ENCODE assay signal across 8 mouse cellular contexts in the genomic region with DNA sequence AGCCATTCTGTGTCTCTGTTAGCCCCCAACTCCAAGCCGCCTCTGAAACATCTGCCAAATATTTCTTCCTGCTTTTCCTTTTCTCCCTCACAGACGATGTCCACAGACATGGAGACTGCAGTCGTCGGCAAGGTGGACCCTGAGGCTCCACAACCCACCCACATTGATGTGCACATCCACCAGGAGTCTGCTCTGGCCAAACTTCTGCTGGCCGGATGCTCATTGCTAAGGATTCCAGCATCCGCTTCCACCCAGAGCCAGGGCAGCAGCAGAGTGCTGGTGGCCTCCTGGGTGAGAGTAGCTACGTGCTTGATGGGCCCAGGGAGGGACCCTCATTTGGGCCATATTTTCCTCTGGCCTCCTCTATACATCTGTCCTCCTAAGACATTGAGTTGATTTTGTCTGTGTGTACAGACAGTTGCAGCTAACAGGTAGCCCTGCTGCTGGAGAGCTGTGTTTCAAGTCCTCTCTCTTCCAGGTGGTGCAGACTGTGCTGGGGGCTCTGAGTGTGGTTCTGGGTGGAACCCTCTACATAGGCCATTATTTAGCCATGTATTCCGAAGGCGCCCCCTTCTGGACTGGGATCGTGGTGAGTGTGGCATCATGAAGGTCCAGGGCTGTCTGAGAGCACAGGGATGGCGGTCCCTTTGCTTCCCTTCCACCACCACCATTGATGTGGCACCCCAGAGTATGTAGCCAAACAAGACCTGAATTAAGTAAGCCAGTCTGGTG. TPM values are rescaled to one million over a fixed set of nuclear protein-coding genes. Genes with fewer than 3 reads are reported as not detected.
DNase-seq lines count a peak whose midpoint lies in the region; ATAC-seq and TF ChIP-seq lines count a peak whose summit lies in the region.

No protein-coding gene starts in this region.

- H3K9me3 ChIP-seq in forebrain, embryonic 10.5 days, result no peaks in the 10 kb centered on the region
- no peaks in the 10 kb centered on the region for H3K9me3 ChIP-seq in forebrain, embryonic 16.5 days (ENCODE audit: control insufficient read depth, low read length)
- no peaks in the 10 kb centered on the region for H3K9me3 ChIP-seq in heart, embryonic 13.5 days
- no peaks in the 10 kb centered on the region for H3K9me3 ChIP-seq in kidney, postnatal 0 days (replicated peaks; ENCODE audit: low read length)

- H3K4me1 ChIP-seq in forebrain, embryonic 10.5 days, result peaks cover 30% of the 10 kb centered on the region
- H3K4me1 ChIP-seq in forebrain, embryonic 16.5 days (replicated peaks; ENCODE audit: control insufficient read depth, insufficient read depth, low read length), result peaks cover 36% of the 10 kb centered on the region
- peaks cover 45% of the 10 kb centered on the region for H3K4me1 ChIP-seq in heart, embryonic 13.5 days
- peaks cover 28% of the 10 kb centered on the region for H3K4me1 ChIP-seq in kidney, postnatal 0 days (replicated peaks; ENCODE audit: insufficient read depth, low read length)

- H3K36me3 ChIP-seq in forebrain, embryonic 10.5 days (replicated peaks), result no peaks in the 10 kb centered on the region
- H3K36me3 ChIP-seq in forebrain, embryonic 16.5 days (ENCODE audit: control insufficient read depth, insufficient read depth), result no peaks in the 10 kb centered on the region
- H3K36me3 ChIP-seq in heart, embryonic 13.5 days, result peaks cover 52% of the 10 kb centered on the region
- peaks cover 27% of the 10 kb centered on the region for H3K36me3 ChIP-seq in kidney, postnatal 0 days (ENCODE audit: insufficient read depth, low read length)

- H3K27ac ChIP-seq in forebrain, embryonic 10.5 days, result 0 out of 2 replicates have a peak overlapping the region, but pooled peaks have one; percentile 80
- H3K27ac ChIP-seq in forebrain, embryonic 16.5 days (ENCODE audit: low read length), result no peak overlapping the region
- H3K27ac ChIP-seq in heart, embryonic 13.5 days (replicated peaks), result peak overlapping the region; percentile 96
- H3K27ac ChIP-seq in kidney, postnatal 0 days, result peak overlapping the region; percentile 92

- peak; percentile 55 for TF ChIP-seq CTCF in kidney, postnatal 0 days (IDR thresholded peaks at IDR 0.05; ENCODE audit: low read depth)

- DNase-seq in forebrain, embryonic 10.5 days (ENCODE audit: extremely low spot score, low spot score), result no peak
- peak; percentile 47 for DNase-seq in adipocyte (ENCODE audit: low spot score)
- no peak for DNase-seq in kidney, postnatal 0 days (ENCODE audit: low spot score)
- peak; percentile 78 for DNase-seq in lung, postnatal 14 days
- peak; percentile 29 for DNase-seq in thymus, postnatal 0 days (ENCODE audit: low spot score)
- no peak for DNase-seq in embryo, embryonic 10 days (ENCODE audit: low spot score)

- no peak for ATAC-seq in forebrain, embryonic 16.5 days
- ATAC-seq in heart, embryonic 13.5 days (ENCODE audit: extremely low read depth, insufficient number of reproducible peaks, low FRiP score, low TSS enrichment), result no peak
- no peak for ATAC-seq in kidney, postnatal 0 days (replicated peaks; ENCODE audit: low FRiP score, low read depth)

- H3K4me2 ChIP-seq in forebrain, embryonic 16.5 days (ENCODE audit: low read length), result no peak overlapping the region; the same call in 1 of the 2 replicates
- peak overlapping the region; percentile 80 for H3K4me2 ChIP-seq in heart, embryonic 13.5 days
- peak overlapping the region; percentile 85 for H3K4me2 ChIP-seq in kidney, postnatal 0 days (ENCODE audit: low read length)

- H3K27me3 ChIP-seq in forebrain, embryonic 10.5 days (ENCODE audit: poor library complexity, severe bottlenecking), result no peaks in the 10 kb centered on the region
- H3K27me3 ChIP-seq in forebrain, embryonic 16.5 days (replicated peaks; ENCODE audit: control insufficient read depth, insufficient read depth, low read length), result no peaks in the 10 kb centered on the region
- H3K27me3 ChIP-seq in heart, embryonic 13.5 days (replicated peaks), result no peaks in the 10 kb centered on the region
- no peaks in the 10 kb centered on the region for H3K27me3 ChIP-seq in kidney, postnatal 0 days (ENCODE audit: insufficient read depth, low read length)

- no peak overlapping the region for H3K9ac ChIP-seq in forebrain, embryonic 16.5 days (replicated peaks; ENCODE audit: low read depth, low read length)
- H3K9ac ChIP-seq in heart, embryonic 13.5 days, result peak overlapping the region; percentile 83
- H3K9ac ChIP-seq in kidney, postnatal 0 days (ENCODE audit: low read depth, low read length), result peak overlapping the region; percentile 61

- 81% methylated on average over 11 of the region's 11 CpGs for WGBS in forebrain, embryonic 10.5 days
- 69% methylated on average over 11 of the region's 11 CpGs for WGBS in forebrain, embryonic 16.5 days
- 56% methylated on average over 11 of the region's 11 CpGs for WGBS in heart, embryonic 13.5 days
- WGBS in kidney, postnatal 0 days, result 46% methylated on average over 11 of the region's 11 CpGs

- H3K4me3 ChIP-seq in forebrain, embryonic 10.5 days, result peak overlapping the region; percentile 43; the same call in 1 of the 2 replicates
- H3K4me3 ChIP-seq in forebrain, embryonic 16.5 days (replicated peaks; ENCODE audit: low read length), result no peak overlapping the region
- H3K4me3 ChIP-seq in heart, embryonic 13.5 days, result peak overlapping the region; percentile 64
- peak overlapping the region; percentile 47 for H3K4me3 ChIP-seq in kidney, postnatal 0 days (replicated peaks; ENCODE audit: low read depth, low read length)

RNA-seq across cellular contexts. Expression of a gene that starts 1.0 kb away (rescaled TPM):
- 19.8 and 25.4 TPM in 2 replicates for polyA plus RNA-seq in forebrain, embryonic 10.5 days (2016; fragmentation: Nextera tagmentation; extraction: Ambion mirVana)
- polyA plus RNA-seq in forebrain, embryonic 16.5 days (2015; fragmentation: Nextera tagmentation; extraction: Ambion mirVana), result 73.2 and 80.9 TPM in 2 replicates
- 249 and 268 TPM in 2 replicates for polyA plus RNA-seq in heart, embryonic 13.5 days (2015; fragmentation: Nextera tagmentation; extraction: Ambion mirVana)
- 669 and 685 TPM in 2 replicates for polyA plus RNA-seq in kidney, postnatal 0 days (2015; fragmentation: Nextera tagmentation; extraction: Ambion mirVana)
- 304 TPM in 2 replicates for polyA plus RNA-seq in thymus, postnatal 0 days (2015; fragmentation: Nextera tagmentation; extraction: Ambion mirVana)

RNA-seq across cellular contexts. Expression of a gene that starts 1.6 kb away (rescaled TPM):
- polyA plus RNA-seq in forebrain, embryonic 10.5 days (2016; fragmentation: Nextera tagmentation; extraction: Ambion mirVana), result 7.4 and 10.3 TPM in 2 replicates
- polyA plus RNA-seq in forebrain, embryonic 16.5 days (2015; fragmentation: Nextera tagmentation; extraction: Ambion mirVana), result 10.2 and 10.5 TPM in 2 replicates
- 94.5 and 102 TPM in 2 replicates for polyA plus RNA-seq in heart, embryonic 13.5 days (2015; fragmentation: Nextera tagmentation; extraction: Ambion mirVana)
- 315 and 333 TPM in 2 replicates for polyA plus RNA-seq in kidney, postnatal 0 days (2015; fragmentation: Nextera tagmentation; extraction: Ambion mirVana)
- 129 and 134 TPM in 2 replicates for polyA plus RNA-seq in thymus, postnatal 0 days (2015; fragmentation: Nextera tagmentation; extraction: Ambion mirVana)

RNA-seq across cellular contexts. Expression of a gene that starts 30.4 kb away (rescaled TPM):
- polyA plus RNA-seq in forebrain, embryonic 10.5 days (2016; fragmentation: Nextera tagmentation; extraction: Ambion mirVana), result 0.05 TPM in 1 of 2 replicates, not detected in the other
- polyA plus RNA-seq in forebrain, embryonic 16.5 days (2015; fragmentation: Nextera tagmentation; extraction: Ambion mirVana), result not detected in 2 replicates
- not detected in 2 replicates for polyA plus RNA-seq in heart, embryonic 13.5 days (2015; fragmentation: Nextera tagmentation; extraction: Ambion mirVana)
- polyA plus RNA-seq in kidney, postnatal 0 days (2015; fragmentation: Nextera tagmentation; extraction: Ambion mirVana), result 9.9 and 11.0 TPM in 2 replicates
- 0.66 and 0.86 TPM in 2 replicates for polyA plus RNA-seq in thymus, postnatal 0 days (2015; fragmentation: Nextera tagmentation; extraction: Ambion mirVana)

Comparison
In these comparisons a context has a peak if more than half of its experiments do, and no peak if none do; other contexts are left out.
1. DNase-seq: peak in adipocyte (single experiment), lung, postnatal 14 days (single experiment) and thymus, postnatal 0 days (single experiment); none in forebrain, embryonic 10.5 days (single experiment), kidney, postnatal 0 days (single experiment) and embryo, embryonic 10 days (single experiment).